Mouse (Mus musculus): ENCODE measurements around the gene Scamp3.

DNA sequence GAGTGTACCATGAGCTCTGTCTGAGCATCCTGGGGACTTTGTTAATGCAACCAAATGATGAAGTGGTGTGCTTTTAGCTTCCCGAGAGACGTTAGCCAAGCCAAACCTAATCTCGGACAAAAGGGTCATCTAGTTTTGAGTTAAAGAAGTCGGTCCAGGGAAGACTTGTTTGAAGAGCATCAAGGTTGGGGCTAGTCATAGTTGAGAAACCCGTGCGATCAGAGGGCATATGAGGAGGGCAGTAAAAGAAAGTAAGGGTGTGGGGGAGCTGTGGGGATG, 773 bp downstream of the Scamp3 start:
- no peak for TF ChIP-seq POLR2A (IDR thresholded peaks at IDR 0.05; ENCODE audit: extremely low read depth, insufficient read depth, low read length)
- no peak for TF ChIP-seq CTCF (IDR thresholded peaks at IDR 0.05; ENCODE audit: low read depth, low read length)

Data from liver, adult 2 months (tissue).